Mouse (Mus musculus) kidney, adult 8-10 months (tissue): ENCODE results near the gene D10Wsu102e.
"Not testable (repeated sequence)": the region's sequence is repeated elsewhere in the genome, so short reads cannot be mapped to it uniquely, and the experiment has no call there.

Source experiments
- DNase-seq, 2 experiments: peaks; one replicate each; pipeline ENCODE4 v3.0.0; 2022

Gene D10Wsu102e

GRCm38 (mm10) chr10:83347494-83347893, 12.5 kb upstream of the D10Wsu102e start:
- no peak for DNase-seq

GRCm38 (mm10) chr10:83350689-83351088, 9.3 kb upstream of the D10Wsu102e start:
- DNase-seq: peak; percentile 37 to 59

- not testable (repeated sequence) for DNase-seq
These were observed 8.2 kb upstream of the D10Wsu102e start for GRCm38 (mm10) chr10:83351779-83352178.

- DNase-seq: no peak
These were observed 6.2 kb upstream of the D10Wsu102e start for GRCm38 (mm10) chr10:83353680-83354332.

- DNase-seq: no peak
These were observed 5.7 kb upstream of the D10Wsu102e start for GRCm38 (mm10) chr10:83354333-83354719.

GRCm38 (mm10) chr10:83356416-83356815, 3.6 kb upstream of the D10Wsu102e start:
- DNase-seq: no peak

GRCm38 (mm10) chr10:83359451-83359850, 570 bp upstream of the D10Wsu102e start:
- peak; percentile 49 to 67 for DNase-seq

GRCm38 (mm10) chr10:83360356-83360755, 335 bp downstream of the D10Wsu102e start:
- no peak for DNase-seq

GRCm38 (mm10) chr10:83361643-83362382, 1.8 kb downstream of the D10Wsu102e start:
- DNase-seq: peak in 1 of 2 experiments; percentile 36

- peak; percentile 41 to 45 for DNase-seq
These were observed 3.4 kb downstream of the D10Wsu102e start for GRCm38 (mm10) chr10:83363451-83363850.

- DNase-seq: peak; percentile 54 to 65
These were observed 8.9 kb downstream of the D10Wsu102e start for GRCm38 (mm10) chr10:83368918-83369317.

GRCm38 (mm10) chr10:83374045-83374656, 14.1 kb downstream of the D10Wsu102e start:
- DNase-seq: no peak

- DNase-seq: not testable (repeated sequence)
These were observed 15.4 kb downstream of the D10Wsu102e start for GRCm38 (mm10) chr10:83375458-83375857.

GRCm38 (mm10) chr10:83376911-83377682, 17.1 kb downstream of the D10Wsu102e start:
- no peak for DNase-seq

GRCm38 (mm10) chr10:83378083-83378833, 18.2 kb downstream of the D10Wsu102e start:
- DNase-seq: no peak

GRCm38 (mm10) chr10:83380501-83380900, 20.5 kb downstream of the D10Wsu102e start:
- DNase-seq: no peak

- no peak for DNase-seq
These were observed 22.5 kb downstream of the D10Wsu102e start for GRCm38 (mm10) chr10:83382528-83382927.

GRCm38 (mm10) chr10:83382988-83383387, 23.0 kb downstream of the D10Wsu102e start:
- no peak for DNase-seq

GRCm38 (mm10) chr10:83383863-83384262, 23.8 kb downstream of the D10Wsu102e start:
- no peak for DNase-seq

GRCm38 (mm10) chr10:83384456-83385215, 24.6 kb downstream of the D10Wsu102e start:
- DNase-seq: no peak

- DNase-seq: no peak
These were observed 25.4 kb downstream of the D10Wsu102e start for GRCm38 (mm10) chr10:83385330-83385910.
